Mouse (Mus musculus) brain, embryonic 14.5 days (tissue): Measurements from ENCODE around the gene Olfr1336.

Experiments
- CTCF ChIP-seq: fragments of 200-500 bp; IDR thresholded peaks from 2 replicates; pipeline ENCODE4 v1.5.1; 2012; ENCODE audit warnings: inconsistent platforms, mild to moderate bottlenecking, moderate library complexity, borderline replicate concordance; ENCODE audit not compliant: insufficient read depth, insufficient read length; ENCODE audit errors: extremely low read depth
- POLR2A ChIP-seq: fragments of 200-500 bp; IDR thresholded peaks from 2 replicates; pipeline ENCODE4 v1.6.1; 2012; ENCODE audit warnings: mild to moderate bottlenecking, inconsistent platforms, borderline replicate concordance; ENCODE audit not compliant: poor library complexity, insufficient read depth, insufficient read length, severe bottlenecking; ENCODE audit errors: extremely low read depth

- no peak for TF ChIP-seq CTCF
- no peak for TF ChIP-seq POLR2A
These were observed 40.6 kb upstream of the Olfr1336 start for GRCm38 (mm10) chr7:6415442-6415787.
